Comparison of ENCODE assay signal across 15 mouse cellular contexts in the genomic region with DNA sequence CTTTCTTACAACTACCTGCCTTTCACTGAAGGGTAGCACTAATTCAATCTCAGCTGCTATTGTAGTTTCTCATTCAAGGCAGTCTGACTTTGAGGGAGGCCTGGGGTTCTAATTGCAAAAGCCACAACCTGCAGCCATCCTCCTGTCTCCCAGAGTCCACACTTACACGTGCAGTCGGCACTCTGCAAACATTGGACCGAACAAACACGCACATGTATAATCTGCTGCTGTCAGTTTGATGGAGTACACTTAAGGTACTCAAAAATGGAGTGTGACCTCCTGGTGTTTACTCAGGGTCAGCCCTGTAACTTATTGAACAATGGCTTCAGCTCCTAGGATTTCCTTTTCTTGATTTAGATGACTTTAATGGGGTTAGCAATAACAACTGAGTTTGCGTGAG. TPM values are rescaled to one million over a fixed set of nuclear protein-coding genes. Genes with fewer than 3 reads are reported as not detected.
DNase-seq lines count a peak whose midpoint lies in the region; ATAC-seq and TF ChIP-seq lines count a peak whose summit lies in the region.
"Had no signal": no experiment of that assay in that cellular context is flagged by ENCODE, and none has a peak within 500 bp of the region (broad histone marks: within the 10 kb centered on the region; RNA-seq: fewer than 3 reads in every experiment).

No protein-coding gene starts in this region.

- no peak for TF ChIP-seq CTCF in hindbrain, postnatal 0 days (IDR thresholded peaks at IDR 0.05; ENCODE audit: low read depth)

- no peak overlapping the region for H3K4me3 ChIP-seq in hindbrain, embryonic 10.5 days
- H3K4me3 ChIP-seq in hindbrain, postnatal 0 days (ENCODE audit: low read length): no peak overlapping the region
- H3K4me3 ChIP-seq in embryonic facial prominence, embryonic 10.5 days: no peak overlapping the region
- H3K4me3 ChIP-seq in forebrain, embryonic 16.5 days (replicated peaks; ENCODE audit: low read length): no peak overlapping the region
- H3K4me3 ChIP-seq: gastrocnemius, adult 2 months; heart, embryonic 13.5 days; liver, embryonic 13.5 days had no signal

- no peaks in the 10 kb centered on the region for H3K9me3 ChIP-seq in hindbrain, embryonic 10.5 days
- H3K9me3 ChIP-seq in hindbrain, postnatal 0 days (ENCODE audit: low read length): no peaks in the 10 kb centered on the region
- no peaks in the 10 kb centered on the region for H3K9me3 ChIP-seq in embryonic facial prominence, embryonic 10.5 days
- H3K9me3 ChIP-seq in forebrain, embryonic 16.5 days (ENCODE audit: control insufficient read depth, low read length): no peaks in the 10 kb centered on the region
- H3K9me3 ChIP-seq: heart, embryonic 13.5 days; liver, embryonic 13.5 days had no signal

- DNase-seq in hindbrain, embryonic 10.5 days (ENCODE audit: low spot score): no peak
- DNase-seq in hindbrain, postnatal 0 days (ENCODE audit: low spot score): no peak
- DNase-seq in embryonic facial prominence, embryonic 10.5 days (ENCODE audit: low spot score): no peak
- peak; percentile 70 for DNase-seq in lung, postnatal 36 days
- DNase-seq in ovary, postnatal 36 days (ENCODE audit: low spot score): no peak
- no peak for DNase-seq in cerebellum, adult 18-20 months
- no peak for DNase-seq in adrenal gland, adult 2 months
- DNase-seq: gastrocnemius, adult 2 months; layer of hippocampus, adult 9-11 months; liver, embryonic 13.5 days; right cerebral cortex, postnatal 4 days; thymus, adult 2 months had no signal

- peaks cover 71% of the 10 kb centered on the region for H3K4me1 ChIP-seq in hindbrain, embryonic 10.5 days (replicated peaks)
- peaks cover 21% of the 10 kb centered on the region for H3K4me1 ChIP-seq in hindbrain, postnatal 0 days (ENCODE audit: insufficient read depth, low read length)
- H3K4me1 ChIP-seq in embryonic facial prominence, embryonic 10.5 days: peaks cover 73% of the 10 kb centered on the region
- H3K4me1 ChIP-seq in forebrain, embryonic 16.5 days (replicated peaks; ENCODE audit: control insufficient read depth, insufficient read depth, low read length): peaks cover 31% of the 10 kb centered on the region

- H3K4me2 ChIP-seq in hindbrain, postnatal 0 days (ENCODE audit: low read depth, low read length): no peak overlapping the region
- no peak overlapping the region for H3K4me2 ChIP-seq in forebrain, embryonic 16.5 days (ENCODE audit: low read length)
- H3K4me2 ChIP-seq: heart, embryonic 13.5 days; liver, embryonic 13.5 days had no signal

- WGBS in hindbrain, embryonic 10.5 days: 69% methylated on average over 5 of the region's 5 CpGs
- 64% methylated on average over 5 of the region's 5 CpGs for WGBS in hindbrain, postnatal 0 days
- 63% methylated on average over 5 of the region's 5 CpGs for WGBS in embryonic facial prominence, embryonic 10.5 days
- WGBS in forebrain, embryonic 16.5 days: 66% methylated on average over 5 of the region's 5 CpGs

- no peaks in the 10 kb centered on the region for H3K27me3 ChIP-seq in hindbrain, embryonic 10.5 days (ENCODE audit: insufficient read depth, poor library complexity, severe bottlenecking)
- no peaks in the 10 kb centered on the region for H3K27me3 ChIP-seq in hindbrain, postnatal 0 days (ENCODE audit: insufficient read depth, low read length)
- no peaks in the 10 kb centered on the region for H3K27me3 ChIP-seq in embryonic facial prominence, embryonic 10.5 days (replicated peaks; ENCODE audit: low read depth, poor library complexity, severe bottlenecking)
- H3K27me3 ChIP-seq in forebrain, embryonic 16.5 days (replicated peaks; ENCODE audit: control insufficient read depth, insufficient read depth, low read length): no peaks in the 10 kb centered on the region
- H3K27me3 ChIP-seq: heart, embryonic 13.5 days; liver, embryonic 13.5 days had no signal

- ATAC-seq in hindbrain, postnatal 0 days: no peak
- ATAC-seq in forebrain, embryonic 16.5 days: no peak
- ATAC-seq: inflammation-experienced regulatory T-cells, adult 6 months had no signal

- no peaks in the 10 kb centered on the region for H3K36me3 ChIP-seq in hindbrain, embryonic 10.5 days
- no peaks in the 10 kb centered on the region for H3K36me3 ChIP-seq in hindbrain, postnatal 0 days (ENCODE audit: insufficient read depth, low read length)
- 0 out of 2 replicates have a peak, but pooled peaks cover 3% of the 10 kb centered on the region for H3K36me3 ChIP-seq in embryonic facial prominence, embryonic 10.5 days (replicated peaks)
- H3K36me3 ChIP-seq in forebrain, embryonic 16.5 days (ENCODE audit: control insufficient read depth, insufficient read depth): no peaks in the 10 kb centered on the region
- H3K36me3 ChIP-seq: heart, embryonic 13.5 days; liver, embryonic 13.5 days had no signal

- peak overlapping the region; percentile 53; the same call in 1 of the 2 replicates for H3K27ac ChIP-seq in hindbrain, embryonic 10.5 days
- H3K27ac ChIP-seq in hindbrain, postnatal 0 days: no peak overlapping the region
- H3K27ac ChIP-seq in embryonic facial prominence, embryonic 10.5 days (replicated peaks): peak overlapping the region; percentile 72
- peak overlapping the region; percentile 37; the same call in 1 of the 2 replicates for H3K27ac ChIP-seq in forebrain, embryonic 16.5 days (ENCODE audit: low read length)
- H3K27ac ChIP-seq: gastrocnemius, adult 2 months; heart, embryonic 13.5 days; liver, embryonic 13.5 days had no signal

- no peak overlapping the region for H3K9ac ChIP-seq in hindbrain, postnatal 0 days (replicated peaks; ENCODE audit: low read length)
- no peak overlapping the region for H3K9ac ChIP-seq in forebrain, embryonic 16.5 days (replicated peaks; ENCODE audit: low read depth, low read length)
- H3K9ac ChIP-seq: heart, embryonic 13.5 days; liver, embryonic 13.5 days had no signal

RNA-seq across cellular contexts. Expression of a gene that starts 14.0 kb away (rescaled TPM):
- 16.0 and 19.0 TPM in 2 replicates for polyA plus RNA-seq in hindbrain, embryonic 10.5 days (2016; fragmentation: Nextera tagmentation; extraction: Ambion mirVana)
- 6.1 and 9.8 TPM in 2 replicates for total RNA-seq in hindbrain, postnatal 0 days (2014; rRNA removed)
- 8.2 TPM in 2 replicates for polyA plus RNA-seq in hindbrain, postnatal 0 days (2015; fragmentation: Nextera tagmentation; extraction: Ambion mirVana)
- 17.7 and 17.9 TPM in 2 replicates for polyA plus RNA-seq in embryonic facial prominence, embryonic 10.5 days (2016; fragmentation: Nextera tagmentation; extraction: Ambion mirVana)
- polyA plus RNA-seq in forebrain, embryonic 16.5 days (2015; fragmentation: Nextera tagmentation; extraction: Ambion mirVana): 15.2 and 15.3 TPM in 2 replicates
- 1 to 10 TPM; 5.9 to 9.3 TPM for total RNA-seq in adrenal gland, adult 2 months (2021)
- polyA plus RNA-seq in adrenal gland, adult 2 months (2012; rRNA removed): 3.4 and 4.5 TPM in 2 replicates

RNA-seq across cellular contexts. Expression of a gene that starts 40.5 kb away (rescaled TPM):
- polyA plus RNA-seq in hindbrain, embryonic 10.5 days (2016; fragmentation: Nextera tagmentation; extraction: Ambion mirVana): 0.14 and 0.16 TPM in 2 replicates
- 0.68 and 0.84 TPM in 2 replicates for total RNA-seq in hindbrain, postnatal 0 days (2014; rRNA removed)
- 0.40 and 0.68 TPM in 2 replicates for polyA plus RNA-seq in hindbrain, postnatal 0 days (2015; fragmentation: Nextera tagmentation; extraction: Ambion mirVana)
- 0.26 and 0.34 TPM in 2 replicates for polyA plus RNA-seq in embryonic facial prominence, embryonic 10.5 days (2016; fragmentation: Nextera tagmentation; extraction: Ambion mirVana)
- polyA plus RNA-seq in forebrain, embryonic 16.5 days (2015; fragmentation: Nextera tagmentation; extraction: Ambion mirVana): 0.56 and 0.66 TPM in 2 replicates
- not detected for total RNA-seq in adrenal gland, adult 2 months (2021)
- polyA plus RNA-seq in adrenal gland, adult 2 months (2012; rRNA removed): not detected in 2 replicates
- total RNA-seq: gastrocnemius, adult 2 months had no signal
- polyA plus RNA-seq: inflammation-experienced regulatory T-cells, adult 6 months; thymus, adult 2 months had no signal

RNA-seq across cellular contexts. Expression of a gene that starts 43.8 kb away (rescaled TPM):
- 1,257 and 1,613 TPM in 2 replicates for polyA plus RNA-seq in hindbrain, embryonic 10.5 days (2016; fragmentation: Nextera tagmentation; extraction: Ambion mirVana)
- total RNA-seq in hindbrain, postnatal 0 days (2014; rRNA removed): 237 and 326 TPM in 2 replicates
- polyA plus RNA-seq in hindbrain, postnatal 0 days (2015; fragmentation: Nextera tagmentation; extraction: Ambion mirVana): 152 and 154 TPM in 2 replicates
- polyA plus RNA-seq in embryonic facial prominence, embryonic 10.5 days (2016; fragmentation: Nextera tagmentation; extraction: Ambion mirVana): 1,878 and 2,201 TPM in 2 replicates
- 283 and 328 TPM in 2 replicates for polyA plus RNA-seq in forebrain, embryonic 16.5 days (2015; fragmentation: Nextera tagmentation; extraction: Ambion mirVana)
- 10 to 100 TPM; 32.3 to 58.6 TPM for total RNA-seq in adrenal gland, adult 2 months (2021)
- 209 and 411 TPM in 2 replicates for polyA plus RNA-seq in adrenal gland, adult 2 months (2012; rRNA removed)
